Mouse (Mus musculus) left cerebral cortex, adult 2 months (tissue): Measurements from ENCODE around the gene Enho. TPM values are rescaled to one million over a fixed set of nuclear protein-coding genes. Genes with fewer than 3 reads are reported as not detected.

Experiments used
- DNase-seq, 2 experiments: peaks; one replicate each; pipeline ENCODE4 v3.0.0; 2021 to 2022; ENCODE audit warnings: low spot score in 2 of 2, mixed read lengths in 1 of 2; ENCODE audit errors: extremely low spot score in 1 of 2
- H3K27ac ChIP-seq: fragments of 200-600 bp; 2 replicates; pipeline ENCODE4 v1.8.1; 2022
- H3K4me3 ChIP-seq: fragments of 200-600 bp; 2 replicates; pipeline ENCODE4 v1.8.1; 2022
- CTCF ChIP-seq: fragments of 200-600 bp; IDR thresholded peaks from 2 replicates; pipeline ENCODE4 v1.8.1; 2022; ENCODE audit warnings: antibody characterized with exemption, mild to moderate bottlenecking, moderate library complexity
- intact Hi-C: fragments of 180-260 bp; cut with DNase I; formaldehyde crosslinking; loops from one replicate; pipeline ENCODE4 v1.15.1; 2025
- total RNA-seq, 2 experiments: library from RNA; stranded (reverse); gene quantifications; 2 replicates each; pipeline ENCODE4 v1.2.3; 2021

Gene Enho
- total RNA-seq, 2 experiments from 2014 or later = 58.0 to 63.3 TPM

DNA sequence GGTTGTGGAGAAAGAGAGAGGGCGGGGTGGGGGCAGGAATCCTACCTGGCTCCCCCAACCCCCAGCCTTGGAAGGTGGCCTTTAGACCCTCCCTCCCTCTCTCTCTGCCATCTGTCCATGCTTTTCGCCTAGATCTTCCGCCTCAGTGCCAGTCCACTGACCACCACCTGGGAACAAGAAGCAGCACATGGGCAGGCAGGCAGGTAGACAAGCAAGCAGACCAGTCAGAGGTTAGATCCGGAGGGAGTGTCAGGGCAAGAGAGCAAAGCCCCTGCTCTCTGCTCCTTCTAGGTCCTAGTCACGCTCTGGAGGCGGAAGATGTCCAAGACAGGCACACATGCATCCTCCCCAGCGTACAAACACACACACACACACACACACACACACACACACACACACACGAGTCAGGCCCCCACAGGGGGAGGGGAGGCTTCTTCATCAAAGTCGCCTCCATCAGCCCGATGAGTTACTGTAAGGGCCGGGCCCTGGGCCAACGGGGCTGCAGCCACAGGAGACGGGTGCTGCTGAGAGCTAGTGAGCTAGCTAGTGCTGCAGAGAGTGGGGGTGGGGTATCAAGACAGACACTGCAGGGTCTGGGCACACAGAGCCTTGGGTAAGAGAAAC is 37.0 kb upstream of the Enho start:
- H3K27ac ChIP-seq = no peak overlapping the region
- intact Hi-C loops = no loop called here

DNA sequence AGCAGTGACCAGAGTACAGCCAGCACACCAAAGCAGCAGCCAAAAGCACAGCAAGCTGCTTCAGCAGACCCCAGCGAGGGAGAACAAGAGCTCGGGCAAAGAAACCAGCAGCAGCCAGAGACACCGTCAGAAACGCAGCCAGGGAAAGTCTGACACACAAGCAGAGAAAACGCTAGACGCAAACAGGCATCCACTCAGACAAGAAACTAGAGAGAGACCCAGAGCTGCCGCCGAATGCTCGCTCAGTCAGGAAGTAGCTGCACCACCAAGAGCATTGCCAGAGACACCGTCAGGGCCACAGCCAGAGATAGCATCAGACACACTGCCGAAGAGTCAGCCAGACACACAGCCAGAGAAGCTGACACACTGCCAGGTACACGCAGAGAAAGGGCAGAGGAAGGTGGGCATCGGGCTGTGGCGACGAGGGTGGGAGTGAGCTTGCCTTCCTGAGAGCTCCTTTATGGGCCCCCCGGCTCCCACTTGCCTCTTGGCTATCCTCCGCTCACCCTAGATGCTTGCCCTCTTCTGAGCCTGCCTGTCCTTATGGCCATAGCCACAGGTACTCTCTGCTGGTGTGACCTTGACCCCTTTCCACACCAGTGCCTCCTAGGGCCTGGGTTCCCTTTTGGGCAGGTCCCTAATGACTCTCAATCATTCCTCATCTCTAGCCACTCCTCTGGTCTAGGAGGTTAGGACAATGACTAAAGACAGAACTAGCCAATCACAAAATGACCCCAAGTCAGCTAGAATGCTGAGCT is 36.3 kb upstream of the Enho start:
- no peak overlapping the region for H3K4me3 ChIP-seq
- DNase-seq = no peak
- H3K27ac ChIP-seq = no peak overlapping the region; the same call in 1 of the 2 replicates
- no peak for TF ChIP-seq CTCF
- intact Hi-C loops = no loop called here

More for the DNA sequence above, 37.0 kb upstream of the Enho start:
- no peak for TF ChIP-seq CTCF
- H3K4me3 ChIP-seq = no peak overlapping the region
- no peak for DNase-seq

GRCm38 (mm10) chr4:41673186-41673585 is 33.1 kb upstream of the Enho start:
- no peak for TF ChIP-seq CTCF
- Histone ChIP-seq H3K27ac (no peak overlapping the region), H3K4me3 (no peak overlapping the region)
- no peak for DNase-seq
- intact Hi-C loops = no loop called here

DNA sequence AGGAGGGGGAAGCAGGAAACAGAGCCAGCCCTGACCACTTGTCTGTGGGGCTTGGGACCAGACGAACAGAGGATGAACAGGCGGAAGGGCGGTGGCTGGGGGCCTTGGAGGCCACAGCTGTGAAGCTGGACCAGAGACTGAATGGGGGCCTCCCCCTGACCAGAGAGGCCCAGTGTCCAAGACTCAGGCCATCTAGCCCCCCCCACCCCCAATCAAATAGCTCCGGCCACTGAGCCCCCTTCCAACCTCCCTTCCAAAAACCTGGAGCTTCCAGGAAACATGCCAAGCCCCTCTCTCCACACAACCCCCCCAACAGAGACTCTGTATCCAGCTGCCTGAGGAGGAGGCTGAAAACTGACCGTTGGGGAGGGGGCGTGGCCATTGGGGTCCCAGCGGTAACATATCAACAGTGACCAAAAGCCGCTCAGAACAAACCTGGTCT is 32.4 kb upstream of the Enho start:
- Histone ChIP-seq H3K4me3 (no peak overlapping the region), H3K27ac (no peak overlapping the region)
- no peak for DNase-seq
- TF ChIP-seq CTCF = no peak
- intact Hi-C loops = no loop called here

GRCm38 (mm10) chr4:41671963-41672480 is 31.9 kb upstream of the Enho start:
- no peak overlapping the region for H3K27ac ChIP-seq
- no peak overlapping the region for H3K4me3 ChIP-seq
- intact Hi-C loops = no loop called here

GRCm38 (mm10) chr4:41671500-41671899 is 31.4 kb upstream of the Enho start:
- Histone ChIP-seq H3K4me3 (no peak overlapping the region), H3K27ac (no peak overlapping the region)
- intact Hi-C loops = no loop called here
- no peak for TF ChIP-seq CTCF
- DNase-seq = no peak

More at GRCm38 (mm10) chr4:41671963-41672480, 31.9 kb upstream of the Enho start:
- DNase-seq = no peak
- TF ChIP-seq CTCF = no peak

DNA sequence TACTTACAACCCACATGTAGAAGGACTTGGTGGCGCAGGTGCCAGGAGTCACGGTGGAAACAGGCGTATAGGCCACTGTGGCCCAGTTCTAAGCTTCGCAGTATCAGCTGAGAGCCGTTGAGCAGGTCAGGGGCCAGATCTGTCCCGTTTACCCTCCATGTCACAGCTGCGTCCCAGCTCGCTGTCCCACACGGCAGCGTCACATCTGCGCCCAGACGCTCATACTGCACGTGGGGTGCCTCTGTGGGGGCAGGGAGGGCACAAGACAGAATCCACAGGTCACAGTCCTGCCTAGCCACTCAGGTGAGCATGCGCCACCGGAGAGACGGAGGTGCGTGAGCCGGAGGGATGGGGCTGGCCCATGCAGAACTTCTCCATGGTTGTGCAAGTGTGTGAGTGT is 30.7 kb upstream of the Enho start:
- intact Hi-C loops = no loop called here
- Histone ChIP-seq H3K4me3 (no peak overlapping the region), H3K27ac (no peak overlapping the region)
- no peak for TF ChIP-seq CTCF
- no peak for DNase-seq

- intact Hi-C loops = no loop called here
- DNase-seq = no peak
- no peak for TF ChIP-seq CTCF
- no peak overlapping the region for H3K27ac ChIP-seq
- H3K4me3 ChIP-seq = no peak overlapping the region
These were observed 26.5 kb upstream of the Enho start for GRCm38 (mm10) chr4:41666646-41667045.

DNA sequence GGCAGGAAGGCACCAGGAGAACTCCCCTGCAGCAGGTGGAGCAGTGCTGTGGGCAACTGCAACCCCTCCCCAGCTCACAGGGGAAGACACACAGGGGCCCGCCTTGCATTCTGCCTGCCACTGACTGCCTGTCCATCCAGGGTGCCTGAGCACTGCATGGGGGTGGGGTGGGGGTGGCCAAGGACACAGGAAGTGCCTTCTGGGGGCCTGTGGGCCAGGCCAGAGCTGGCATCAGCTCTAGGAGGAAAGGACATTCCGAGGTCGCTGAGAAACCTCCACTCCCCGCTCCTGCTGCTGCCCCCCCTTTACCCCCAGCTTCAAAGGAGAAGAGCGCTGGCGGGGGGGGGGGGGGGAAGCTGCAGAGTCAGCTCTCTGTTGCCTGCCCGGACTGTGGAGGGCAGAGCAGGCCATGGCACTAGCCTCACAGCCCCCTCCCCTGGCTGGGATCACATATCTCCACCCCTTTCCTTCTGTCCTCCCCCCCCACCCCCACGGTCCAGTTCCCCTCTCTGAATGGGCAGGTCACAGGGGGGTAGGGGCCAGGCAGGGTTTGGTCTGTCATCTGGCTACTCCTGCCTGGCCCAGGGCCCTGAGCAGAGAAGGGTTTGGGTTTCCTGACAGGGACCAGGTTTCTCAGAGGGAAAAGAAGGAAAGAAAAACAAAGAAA is 25.0 kb upstream of the Enho start:
- no peak overlapping the region for H3K4me3 ChIP-seq
- intact Hi-C loops = no loop called here

DNA sequence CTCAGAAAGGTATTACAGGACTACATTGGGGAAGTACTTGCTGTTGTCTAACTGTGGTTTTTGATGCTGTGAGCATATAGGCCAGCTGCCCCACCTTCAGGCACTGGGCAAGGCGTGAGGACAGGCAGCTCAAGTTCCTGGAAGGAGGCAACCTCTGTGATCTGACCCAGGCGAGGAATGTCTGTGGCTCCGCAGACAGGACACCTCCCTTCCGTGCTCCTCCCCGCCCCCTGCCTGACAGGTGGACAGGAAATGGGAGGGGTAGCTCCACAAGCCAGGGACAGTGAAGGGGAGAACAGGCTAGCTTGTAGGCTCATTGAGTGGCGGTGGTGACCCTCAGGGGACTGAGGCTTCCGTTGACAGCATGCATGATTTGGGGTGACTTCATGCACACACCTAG is 24.4 kb upstream of the Enho start:
- no peak for TF ChIP-seq CTCF
- no peak overlapping the region for H3K27ac ChIP-seq
- DNase-seq = no peak
- intact Hi-C loops = no loop called here
- H3K4me3 ChIP-seq = no peak overlapping the region

More for the DNA sequence above, 25.0 kb upstream of the Enho start:
- no peak overlapping the region for H3K27ac ChIP-seq
- TF ChIP-seq CTCF = no peak
- no peak for DNase-seq

DNA sequence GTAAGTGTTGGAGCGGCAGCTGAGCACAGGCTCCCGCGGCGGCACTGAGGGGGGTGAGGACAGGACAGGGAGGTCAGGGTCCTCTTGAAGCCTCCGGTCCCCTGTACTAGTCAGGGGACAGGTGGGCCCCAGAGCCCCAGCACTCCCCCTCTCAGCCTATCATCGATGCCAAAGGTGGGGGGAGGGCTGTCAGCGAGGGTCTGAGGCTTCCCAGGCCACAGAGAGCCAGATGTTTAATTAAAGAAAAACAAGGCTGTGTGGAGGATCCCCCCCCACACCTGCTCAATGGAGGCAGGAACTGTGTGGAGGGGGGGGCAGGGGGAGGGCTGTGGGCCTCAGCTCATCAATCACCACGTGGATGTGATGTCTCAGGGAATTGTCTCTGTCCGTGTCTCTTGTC is 23.5 kb upstream of the Enho start:
- Histone ChIP-seq H3K4me3 (no peak overlapping the region), H3K27ac (no peak overlapping the region)
- no peak for TF ChIP-seq CTCF
- no peak for DNase-seq
- intact Hi-C loops = no loop called here

- H3K27ac ChIP-seq = no peak overlapping the region
These were observed 22.6 kb upstream of the Enho start for GRCm38 (mm10) chr4:41662723-41663122.

More at GRCm38 (mm10) chr4:41662723-41663122, 22.6 kb upstream of the Enho start:
- no peak overlapping the region for H3K4me3 ChIP-seq
- no peak for DNase-seq
- intact Hi-C loops = no loop called here
- TF ChIP-seq CTCF = no peak
